Mouse (Mus musculus) limb, embryonic 14.5 days (tissue): ENCODE data around the gene Srm. TPM values are rescaled to one million over a fixed set of nuclear protein-coding genes. Genes with fewer than 3 reads are reported as not detected.
A peak's percentile ranks its signal among the peaks of the same experiment; 100 is the strongest.

ENCODE experiments used
- ATAC-seq: fragments of 200-750 bp; cut with Nextera tagmentation; 2 replicates; pipeline ENCODE4 v1.8.0; 2017; ENCODE audit warnings: low read depth, moderate number of reproducible peaks, moderate TSS enrichment; ENCODE audit not compliant: low FRiP score
- DNase-seq: peaks from one replicate; pipeline ENCODE4 v3.0.0-alpha.2; 2015; ENCODE audit warnings: low spot score
- H3K27ac ChIP-seq: fragments of 300-500 bp; sonication (generic); replicated peaks from 2 replicates; pipeline ENCODE4 v1.5.1; 2014; ENCODE audit warnings: low read depth, mild to moderate bottlenecking, low read length, moderate library complexity, mixed read lengths
- H3K27me3 ChIP-seq: fragments of 300-500 bp; sonication (generic); 2 replicates; pipeline ENCODE4 v1.6.1; 2014; ENCODE audit warnings: low read length, mixed read lengths; ENCODE audit not compliant: control insufficient read depth, insufficient read depth
- H3K36me3 ChIP-seq: fragments of 300-500 bp; sonication (generic); 2 replicates; pipeline ENCODE4 v1.6.1; 2014; ENCODE audit warnings: mild to moderate bottlenecking, low read length, moderate library complexity, mixed read lengths; ENCODE audit not compliant: control insufficient read depth, insufficient read depth
- H3K4me1 ChIP-seq: fragments of 300-500 bp; sonication (generic); 2 replicates; pipeline ENCODE4 v1.6.1; 2014; ENCODE audit warnings: antibody characterized with exemption, low read length, mixed read lengths; ENCODE audit not compliant: control insufficient read depth, insufficient read depth
- H3K4me2 ChIP-seq: fragments of 300-500 bp; sonication (generic); replicated peaks from 2 replicates; pipeline ENCODE4 v1.6.1; 2014; ENCODE audit warnings: low read depth, mild to moderate bottlenecking, low read length, moderate library complexity; ENCODE audit not compliant: severe bottlenecking
- H3K4me3 ChIP-seq: fragments of 300-500 bp; sonication (generic); replicated peaks from 2 replicates; pipeline ENCODE4 v1.5.1; 2014; ENCODE audit warnings: low read length
- H3K9ac ChIP-seq: fragments of 300-500 bp; sonication (generic); 2 replicates; pipeline ENCODE4 v1.6.1; 2014; ENCODE audit warnings: mild to moderate bottlenecking, low read depth, low read length, moderate library complexity; ENCODE audit not compliant: severe bottlenecking
- H3K9me3 ChIP-seq: fragments of 300-500 bp; sonication (generic); 2 replicates; pipeline ENCODE4 v1.6.1; 2016; ENCODE audit warnings: low read length; ENCODE audit not compliant: control insufficient read depth
- POLR2A ChIP-seq: fragments of 200-500 bp; IDR thresholded peaks from 2 replicates; pipeline ENCODE4 v1.8.0; 2012; ENCODE audit warnings: inconsistent platforms, mild to moderate bottlenecking, moderate library complexity, borderline replicate concordance; ENCODE audit not compliant: insufficient read depth, insufficient read length; ENCODE audit errors: extremely low read depth
- WGBS: fragments of 180-500 bp; shearing (Covaris S2); extraction: QIAGEN DNeasy Blood & Tissue Kit; methylation state at CpG from one replicate; pipeline ENCODE4 v1.1.7; 2014; 5-methylcytosine and 5-hydroxymethylcytosine counted together
- polyA plus RNA-seq, 2 experiments: library from polyadenylated mRNA; depleted of rRNA in 1 of 2; stranded (reverse) in 1 of 2; unstranded in 1 of 2; fragments of >200 nt; fragmentation: Nextera tagmentation in 1 of 2; extraction: Ambion mirVana in 1 of 2; gene quantifications; 2 replicates each; pipeline versions ENCODE4 v1.2.1 to v1.2.3; 2012 to 2014

Srm gene
- polyA plus RNA-seq, 2 experiments = 188 to 284 TPM

DNA sequence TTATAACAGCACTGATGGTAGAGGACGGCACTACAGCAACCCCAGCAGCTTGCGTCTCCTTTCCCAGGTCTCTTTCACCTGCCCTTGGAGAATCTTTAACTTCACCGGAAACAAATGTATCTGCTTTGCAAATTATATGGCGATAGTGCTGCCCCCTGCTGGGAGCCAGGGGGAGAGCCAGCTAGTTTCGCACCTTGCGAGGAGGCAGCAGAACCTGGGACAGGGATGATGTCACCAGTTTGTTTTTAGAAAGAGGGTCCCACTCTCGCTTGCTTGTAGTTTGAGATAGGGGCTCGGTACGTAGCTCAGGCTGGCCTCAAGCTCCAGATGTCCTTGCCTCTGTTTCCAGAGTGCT lies 52.8 kb downstream of the Srm start:
- Histone ChIP-seq H3K4me3 (no peak overlapping the region; the same call in 1 of the 2 replicates), H3K27me3 (no peaks in the 10 kb centered on the region), H3K9me3 (no peaks in the 10 kb centered on the region), H3K4me1 (peaks cover 9% of the 10 kb centered on the region; the same call in 1 of the 2 replicates), H3K4me2 (peak overlapping the region; percentile 35; the same call in 1 of the 2 replicates), H3K9ac (no peak overlapping the region), H3K27ac (no peak overlapping the region), H3K36me3 (no peaks in the 10 kb centered on the region)
- ATAC-seq (peak; percentile 42; the same call in 1 of the 2 replicates), DNase-seq (no peak)
- 9% methylated on average over 9 of the region's 9 CpGs for WGBS
- TF ChIP-seq POLR2A = no peak

Other genes starting within 250 kb of the Srm start
- 15.0 and 18.0 TPM in 2 replicates for gene Ubiad1, start 146.7 kb upstream of the Srm start, polyA plus RNA-seq (2012; rRNA removed)
- 14.0 and 18.2 TPM in 2 replicates for gene Ubiad1, start 146.7 kb upstream of the Srm start, polyA plus RNA-seq (2014; fragmentation: Nextera tagmentation; extraction: Ambion mirVana)
- 18.0 and 20.3 TPM in 2 replicates for gene Mtor, start 142.9 kb upstream of the Srm start, polyA plus RNA-seq (2012; rRNA removed)
- gene Mtor, start 142.9 kb upstream of the Srm start, polyA plus RNA-seq (2014; fragmentation: Nextera tagmentation; extraction: Ambion mirVana) = 18.5 and 21.6 TPM in 2 replicates
- gene Angptl7, start 91.0 kb upstream of the Srm start, polyA plus RNA-seq (2012; rRNA removed) = 1.4 and 2.2 TPM in 2 replicates
- gene Angptl7, start 91.0 kb upstream of the Srm start, polyA plus RNA-seq (2014; fragmentation: Nextera tagmentation; extraction: Ambion mirVana) = 1.6 and 1.9 TPM in 2 replicates
- gene Exosc10, start 33.1 kb upstream of the Srm start, polyA plus RNA-seq (2012; rRNA removed) = 70.2 and 74.5 TPM in 2 replicates
- gene Exosc10, start 33.1 kb upstream of the Srm start, polyA plus RNA-seq (2014; fragmentation: Nextera tagmentation; extraction: Ambion mirVana) = 92.8 and 93.0 TPM in 2 replicates
- gene Masp2, start 11.1 kb downstream of the Srm start, polyA plus RNA-seq (2012; rRNA removed) = 1.5 and 2.0 TPM in 2 replicates
- 0.68 TPM in 1 of 2 replicates, not detected in the other for gene Masp2, start 11.1 kb downstream of the Srm start, polyA plus RNA-seq (2014; fragmentation: Nextera tagmentation; extraction: Ambion mirVana)
- 674 and 680 TPM in 2 replicates for gene Tardbp, start 35.5 kb downstream of the Srm start, polyA plus RNA-seq (2012; rRNA removed)
- gene Tardbp, start 35.5 kb downstream of the Srm start, polyA plus RNA-seq (2014; fragmentation: Nextera tagmentation; extraction: Ambion mirVana) = 148 and 170 TPM in 2 replicates
- 0.11 and 0.24 TPM in 2 replicates for gene Gm572, start 51.8 kb downstream of the Srm start, polyA plus RNA-seq (2012; rRNA removed)
- not detected in 2 replicates for gene Gm572, start 51.8 kb downstream of the Srm start, polyA plus RNA-seq (2014; fragmentation: Nextera tagmentation; extraction: Ambion mirVana)
- gene Casz1, start 212.9 kb downstream of the Srm start, polyA plus RNA-seq (2012; rRNA removed) = 7.4 and 9.2 TPM in 2 replicates
- 5.2 and 5.5 TPM in 2 replicates for gene Casz1, start 212.9 kb downstream of the Srm start, polyA plus RNA-seq (2014; fragmentation: Nextera tagmentation; extraction: Ambion mirVana)